Mouse (Mus musculus): ENCODE data around the gene Cep97.
"Not testable (repeated sequence)": the region's sequence is repeated elsewhere in the genome, so short reads cannot be mapped to it uniquely, and the experiment has no call there.

The Cep97 gene

GRCm38 (mm10) chr16:55934453-55935037, at the start of gene Cep97:
TSS of gene Cep97 (minus strand) at chr16:55934855.
- peak; percentile 95 for DNase-seq (ENCODE audit: low read depth)

- peak; percentile 76 for DNase-seq (ENCODE audit: low read depth)
Observed at GRCm38 (mm10) chr16:55974903-55975285, 40.2 kb upstream of the Cep97 start.

GRCm38 (mm10) chr16:55974256-55974902, 39.7 kb upstream of the Cep97 start:
- DNase-seq (ENCODE audit: low read depth), result peak; percentile 93

GRCm38 (mm10) chr16:55973431-55974255, 39.0 kb upstream of the Cep97 start, which contains the start of gene Zbtb11:
TSS of gene Zbtb11 (plus strand) at chr16:55973883.
- DNase-seq (ENCODE audit: low read depth), result peak; percentile 99

- peak; percentile 66 for DNase-seq (ENCODE audit: low read depth)
Observed at GRCm38 (mm10) chr16:55972626-55973201, 38.1 kb upstream of the Cep97 start.

GRCm38 (mm10) chr16:55971735-55972615, 37.3 kb upstream of the Cep97 start:
- peak; percentile 25 for DNase-seq (ENCODE audit: low read depth)

GRCm38 (mm10) chr16:55970416-55970815, 35.8 kb upstream of the Cep97 start:
- no peak for DNase-seq (ENCODE audit: low read depth)

- peak; percentile 76 for DNase-seq (ENCODE audit: low read depth)
Observed at GRCm38 (mm10) chr16:55969147-55969546, 34.5 kb upstream of the Cep97 start.

- peak; percentile 41 for DNase-seq (ENCODE audit: low read depth)
Observed at GRCm38 (mm10) chr16:55967221-55967620, 32.6 kb upstream of the Cep97 start.

GRCm38 (mm10) chr16:55966212-55966871, 31.7 kb upstream of the Cep97 start, which contains the start of gene Rpl24:
TSS of gene Rpl24 (plus strand) at chr16:55966275.
- peak; percentile 96 for DNase-seq (ENCODE audit: low read depth)

- peak; percentile 68 for DNase-seq (ENCODE audit: low read depth)
Observed at GRCm38 (mm10) chr16:55964126-55964949, 29.7 kb upstream of the Cep97 start.

GRCm38 (mm10) chr16:55963068-55963467, 28.4 kb upstream of the Cep97 start:
- peak; percentile 73 for DNase-seq (ENCODE audit: low read depth)

GRCm38 (mm10) chr16:55954196-55954595, 19.5 kb upstream of the Cep97 start:
- DNase-seq (ENCODE audit: low read depth), result not testable (repeated sequence)

- DNase-seq (ENCODE audit: low read depth), result peak; percentile 50
Observed at GRCm38 (mm10) chr16:55952771-55953170, 18.1 kb upstream of the Cep97 start.

- peak; percentile 75 for DNase-seq (ENCODE audit: low read depth)
Observed at GRCm38 (mm10) chr16:55951679-55952327, 17.1 kb upstream of the Cep97 start.

GRCm38 (mm10) chr16:55950946-55951678, 16.5 kb upstream of the Cep97 start:
- peak; percentile 99 for DNase-seq (ENCODE audit: low read depth)

- DNase-seq (ENCODE audit: low read depth), result no peak
Observed at GRCm38 (mm10) chr16:55950462-55950861, 15.8 kb upstream of the Cep97 start.

- peak; percentile 98 for DNase-seq (ENCODE audit: low read depth)
Observed at GRCm38 (mm10) chr16:55948963-55949362, 14.3 kb upstream of the Cep97 start.
